Mouse (Mus musculus) embryo, embryonic 10.5 days (tissue): ENCODE results near the gene Strip1.
"Not testable (repeated sequence)": the region's sequence is repeated elsewhere in the genome, so short reads cannot be mapped to it uniquely, and the experiment has no call there.

Source experiments
- DNase-seq: peaks from one replicate; pipeline ENCODE4 v3.0.0-alpha.2; 2015; ENCODE audit warnings: low spot score

The Strip1 gene

DNA sequence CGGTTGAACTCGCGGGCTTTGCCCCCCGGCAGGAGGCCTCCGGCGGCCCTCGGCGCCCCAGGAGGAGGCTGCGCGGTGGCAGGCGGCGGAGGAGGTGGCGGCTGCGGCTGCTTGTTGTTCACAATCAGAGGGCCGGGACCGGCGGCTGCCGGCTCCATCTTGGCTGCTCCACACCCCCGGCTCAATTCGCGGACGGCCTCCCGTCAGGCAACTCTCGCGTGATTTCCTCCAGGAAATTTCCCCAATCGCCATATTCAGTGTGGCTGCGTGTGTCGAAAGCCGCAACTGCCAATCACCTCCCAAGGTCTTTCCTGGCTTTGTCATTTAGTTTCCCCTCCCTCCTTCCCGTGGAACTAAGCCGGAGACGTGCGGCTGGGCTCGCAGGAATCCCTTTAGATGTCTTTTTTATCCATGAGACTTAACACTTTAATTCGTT is at the start of gene Strip1:
Gene Strip1 (minus strand): TSS at position 172 of the 436 bp plus-strand sequence.
- peak; percentile 98 for DNase-seq

DNA sequence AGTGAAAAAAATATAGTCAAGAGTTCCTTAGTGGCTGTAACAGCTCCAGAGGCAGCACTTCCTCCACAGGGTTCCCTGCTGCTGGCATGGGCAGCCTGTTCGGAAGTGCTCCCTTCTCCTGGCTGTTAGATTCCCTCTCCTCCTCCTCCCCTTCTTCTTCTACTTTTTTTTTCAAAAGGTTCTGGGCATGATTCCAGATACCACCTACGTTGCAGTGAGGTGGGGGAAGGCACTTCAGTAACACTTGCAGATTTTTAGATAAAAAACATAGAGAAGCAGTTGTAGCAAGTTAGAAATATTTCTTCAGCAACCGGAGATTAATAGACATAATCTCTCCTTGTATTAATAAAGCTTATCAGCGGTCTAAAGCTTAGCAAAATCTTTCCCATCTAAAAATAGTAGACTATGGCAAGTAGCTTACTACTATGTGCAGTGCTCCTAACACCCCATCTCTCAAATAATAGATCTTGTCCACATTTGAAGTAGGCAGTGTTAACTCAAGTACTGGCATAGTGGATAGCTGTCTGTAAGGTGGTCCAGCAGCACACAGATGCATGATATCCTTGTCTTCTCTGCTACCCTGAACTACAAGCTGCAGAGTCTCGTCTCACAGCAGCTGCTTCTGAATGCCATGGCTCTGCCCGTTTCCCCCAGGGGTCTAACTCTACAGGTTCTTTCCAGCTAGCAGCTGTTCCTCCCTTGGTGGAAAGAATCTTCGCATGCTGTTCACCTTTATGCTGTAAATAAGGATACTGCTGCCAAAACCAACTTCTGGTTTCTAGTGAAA is 49.5 kb upstream of the Strip1 start:
- no peak for DNase-seq

DNA sequence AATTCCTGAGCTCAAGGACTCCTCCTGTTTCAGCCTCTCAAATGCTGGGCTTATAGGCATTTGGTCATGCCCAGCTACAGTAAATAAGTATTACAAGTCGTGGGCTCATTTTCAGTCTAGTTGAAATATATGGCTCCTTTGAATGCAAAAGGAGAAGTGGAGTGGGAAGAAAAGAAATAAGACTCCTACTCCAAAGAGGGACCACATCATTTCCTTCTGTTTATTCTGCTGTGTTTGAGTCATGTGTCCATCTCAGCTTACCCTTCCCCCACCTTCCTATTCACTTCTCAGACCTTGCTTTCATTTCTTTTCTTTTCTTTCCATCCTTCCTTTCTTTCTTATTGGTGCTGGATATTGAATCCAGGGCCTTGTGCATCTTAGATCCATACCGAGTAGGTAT is 40.0 kb upstream of the Strip1 start:
- DNase-seq = no peak

DNA sequence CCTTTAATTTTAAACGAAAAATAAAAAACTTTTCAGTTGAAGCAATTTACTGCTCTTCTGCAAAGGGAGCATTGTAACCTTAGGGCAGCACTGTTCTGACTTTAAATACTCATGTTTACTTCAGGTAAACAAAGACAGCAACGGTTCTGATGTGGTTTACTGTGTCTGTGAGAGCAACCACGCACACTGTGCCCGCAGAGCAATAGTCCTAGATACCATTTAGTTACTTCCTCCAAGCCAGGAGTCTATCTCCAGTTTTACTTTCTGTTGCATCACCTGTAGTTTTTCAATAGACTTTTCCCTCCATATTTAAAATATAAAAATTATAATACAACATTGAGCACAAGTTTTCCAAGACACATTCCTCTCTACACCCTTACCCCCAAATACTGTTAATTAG is 39.0 kb upstream of the Strip1 start:
- DNase-seq = no peak

DNA sequence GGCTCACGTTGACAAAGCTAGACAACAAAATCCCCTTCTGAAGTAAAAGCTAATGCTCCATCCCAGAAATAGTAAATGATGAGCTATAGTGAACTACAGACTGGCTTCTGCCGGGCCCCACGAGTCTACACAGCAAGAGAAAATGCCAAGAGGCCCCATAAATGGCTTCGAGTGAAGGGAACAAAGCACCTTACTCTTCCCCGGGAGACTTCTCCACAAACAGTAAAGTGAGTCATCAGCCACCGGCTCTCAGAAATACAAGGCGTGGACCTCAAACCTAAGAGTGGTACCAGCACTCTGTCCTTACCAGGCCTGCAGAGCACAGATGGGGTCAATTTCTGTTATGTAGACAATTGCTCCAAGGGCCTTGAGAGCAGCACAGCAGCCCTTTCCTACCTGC is 37.3 kb upstream of the Strip1 start:
- DNase-seq = no peak

DNA sequence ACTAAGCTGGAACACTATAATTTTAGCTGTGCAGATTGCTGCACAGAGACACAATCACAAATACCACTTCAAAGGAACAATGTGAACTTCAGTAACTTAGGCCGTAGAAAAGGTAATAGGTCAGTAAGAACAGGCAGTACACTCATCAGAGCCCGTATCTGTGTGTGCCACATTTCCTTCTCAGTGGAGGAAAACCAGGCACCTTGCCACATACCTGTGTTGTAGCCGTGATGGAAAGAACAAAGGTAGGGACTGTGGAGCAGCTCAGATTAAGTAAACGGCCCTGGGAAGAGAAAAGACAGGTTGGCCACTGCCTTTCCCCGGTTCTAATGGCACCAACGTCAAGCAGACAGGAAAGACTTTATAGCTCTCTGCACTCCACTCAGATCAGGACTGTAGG is 35.9 kb upstream of the Strip1 start:
- no peak for DNase-seq

DNA sequence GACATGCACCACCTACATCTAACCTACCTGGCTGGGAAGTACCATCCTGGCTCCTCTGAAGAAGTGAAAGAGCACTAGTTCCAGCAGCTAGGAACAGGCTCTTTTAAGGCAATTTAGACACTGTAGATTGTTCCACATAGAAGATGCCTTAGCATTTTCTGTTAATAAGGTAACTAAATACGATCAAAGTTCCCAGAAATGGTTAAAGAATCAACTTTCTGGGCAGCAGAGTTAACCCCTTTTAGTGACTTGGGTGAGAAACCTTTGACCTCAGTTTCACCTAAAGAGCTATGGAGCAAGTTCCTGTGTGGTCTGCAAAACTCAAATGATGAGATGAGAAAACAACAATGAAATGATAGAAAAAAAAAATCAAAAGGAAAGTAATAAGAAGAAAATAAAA is 33.1 kb upstream of the Strip1 start:
- DNase-seq = no peak

DNA sequence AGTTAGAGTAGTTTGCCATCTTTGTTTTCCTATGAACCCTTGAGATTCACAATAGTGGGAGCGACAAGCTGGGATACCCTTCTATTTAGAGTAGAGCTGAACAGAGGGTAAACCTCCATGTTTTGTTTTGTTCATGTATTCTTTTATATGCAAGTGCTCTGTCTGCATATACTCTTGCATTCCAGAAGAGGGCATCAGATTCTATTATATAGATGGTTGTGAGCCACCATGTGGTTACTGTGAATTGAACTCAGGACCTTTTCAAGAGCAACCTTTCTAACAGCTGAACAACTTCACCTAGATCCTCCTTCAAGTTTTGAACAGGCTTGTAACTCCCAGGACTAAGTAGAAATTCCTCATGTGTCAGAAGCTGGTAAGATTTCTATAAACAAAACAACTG is 27.5 kb upstream of the Strip1 start:
- DNase-seq = no peak

DNA sequence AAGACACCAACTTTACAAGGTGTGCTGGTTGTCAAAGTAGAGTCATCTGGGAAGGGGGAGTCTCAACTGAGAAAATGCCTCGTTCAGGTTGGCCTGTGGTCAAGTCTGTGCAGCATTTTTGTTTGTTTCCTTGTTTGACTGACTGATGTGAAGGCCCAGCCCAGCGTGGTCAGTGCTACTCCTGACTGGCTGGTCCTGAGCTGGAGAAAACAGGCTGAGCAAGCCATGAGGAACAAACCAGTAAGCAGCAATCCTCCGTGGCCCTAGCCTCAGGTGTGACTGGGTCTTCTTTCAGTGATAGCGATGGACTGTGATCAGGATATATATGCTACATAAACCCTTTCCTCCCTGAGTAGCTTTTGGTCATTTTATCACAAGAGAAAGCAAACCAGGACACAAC is 25.4 kb upstream of the Strip1 start:
- DNase-seq = no peak

DNA sequence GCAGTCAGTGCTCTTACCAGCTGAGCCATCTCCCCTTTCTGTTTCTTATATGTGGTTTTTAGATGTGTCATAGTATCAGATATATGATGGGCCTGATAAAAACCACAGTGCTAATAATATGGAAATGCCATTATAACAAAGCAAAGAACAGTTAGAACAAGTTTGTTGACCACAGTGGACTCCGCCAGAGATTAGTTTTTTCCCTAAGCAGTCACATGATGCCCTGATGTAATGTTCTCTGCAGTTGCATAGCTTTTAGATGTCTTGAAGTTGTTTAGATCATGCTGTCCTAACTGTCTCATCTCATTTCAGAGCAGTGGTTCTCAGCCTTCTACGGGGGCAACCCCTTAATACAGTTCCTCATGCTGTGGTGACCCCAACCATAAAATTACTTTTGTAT is 24.7 kb upstream of the Strip1 start:
- no peak for DNase-seq

DNA sequence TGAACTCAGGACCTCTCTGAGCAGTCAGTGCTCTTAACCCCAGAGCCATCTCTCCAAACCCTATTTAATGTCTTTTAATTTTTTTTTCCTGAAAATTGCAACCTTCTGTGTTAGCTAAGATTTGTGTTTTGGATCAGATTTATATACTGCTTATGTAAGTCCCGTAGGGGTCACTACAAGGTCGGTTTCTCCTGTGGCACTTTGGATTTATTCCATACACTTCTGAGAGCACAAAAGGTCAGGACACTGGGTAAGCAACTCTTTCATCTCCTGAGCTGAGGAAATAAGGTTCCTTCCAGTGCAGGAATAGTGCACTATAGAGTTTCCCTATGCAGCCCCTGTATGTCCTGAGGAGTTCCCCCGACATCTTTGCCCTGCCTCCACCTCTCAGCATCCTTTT is 24.0 kb upstream of the Strip1 start:
- DNase-seq = peak; percentile 23

DNA sequence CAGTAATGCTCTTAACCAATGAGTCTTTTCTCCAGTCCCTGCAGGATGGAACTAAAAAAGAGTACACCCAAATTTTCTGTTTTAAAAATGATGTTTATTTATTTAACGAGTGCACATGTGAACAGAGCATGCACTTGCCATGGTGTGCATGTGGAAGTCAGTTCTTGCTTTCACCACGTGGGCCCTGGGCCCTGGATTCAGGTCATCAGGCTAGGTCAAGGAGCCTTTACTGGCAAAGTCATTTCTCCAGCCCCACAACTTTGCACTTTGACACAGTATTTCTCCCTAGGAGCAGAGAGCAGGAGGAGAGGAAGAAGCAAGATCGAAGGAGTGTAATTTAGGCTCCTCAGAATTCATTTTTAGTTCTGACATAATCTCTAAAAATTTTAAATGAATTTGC is 23.4 kb upstream of the Strip1 start:
- DNase-seq = no peak

DNA sequence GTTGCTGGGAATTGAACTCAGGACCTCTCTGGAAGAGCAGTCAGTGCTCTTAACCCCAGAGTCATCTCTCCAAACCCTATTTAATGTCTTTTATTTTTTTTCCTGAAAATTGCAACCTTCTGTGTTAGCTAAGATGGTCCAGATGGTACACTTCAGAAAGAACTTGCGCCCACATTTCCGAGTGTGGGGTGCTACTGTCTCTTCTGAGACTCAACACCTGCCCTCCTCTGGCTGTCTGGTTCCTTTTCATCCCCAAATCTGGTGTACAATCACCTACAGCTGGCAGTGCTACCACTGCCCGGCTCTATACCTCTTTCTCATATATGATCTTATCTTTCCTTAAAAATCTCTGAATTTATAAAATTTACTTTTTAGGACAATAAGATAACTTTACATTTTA is 21.5 kb upstream of the Strip1 start:
- DNase-seq = no peak

DNA sequence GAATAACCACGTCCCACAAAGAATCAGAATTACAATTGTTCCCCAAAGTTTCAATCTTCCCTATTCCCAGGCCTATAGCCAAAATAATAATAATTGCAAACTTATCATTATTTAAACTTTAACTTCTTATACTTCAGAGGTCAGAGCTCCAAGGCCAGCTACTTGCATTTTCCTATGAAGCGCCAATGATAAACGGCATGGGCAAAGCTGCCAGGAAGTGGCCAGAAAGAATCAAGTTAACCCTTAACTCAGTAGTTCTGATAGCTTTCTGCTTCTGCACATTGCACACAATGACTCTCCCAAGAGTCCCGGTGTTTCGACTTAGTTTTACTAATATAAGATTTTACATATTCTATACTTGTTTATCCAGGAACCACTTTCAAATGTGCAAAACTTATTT is 18.8 kb upstream of the Strip1 start:
- DNase-seq = not testable (repeated sequence)

DNA sequence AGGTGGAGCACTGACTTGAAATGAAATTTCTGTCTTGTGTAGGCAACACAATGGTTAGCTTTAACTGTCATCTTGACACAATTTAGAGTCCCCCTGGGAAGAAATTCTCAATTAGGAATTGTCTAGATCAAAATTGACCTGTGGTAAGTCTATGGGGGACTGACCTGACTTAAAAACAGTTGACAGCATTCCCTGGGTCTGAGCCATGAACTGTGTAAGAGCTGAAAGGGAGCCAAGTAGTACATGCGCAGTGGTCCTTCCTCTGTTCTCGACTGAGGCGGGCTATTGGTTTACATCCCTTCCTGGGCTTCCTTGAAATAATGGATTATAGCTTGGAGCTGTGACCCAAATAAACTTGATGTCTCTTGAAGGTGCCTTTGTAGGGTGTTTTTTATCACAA is 15.5 kb upstream of the Strip1 start:
- DNase-seq = no peak

DNA sequence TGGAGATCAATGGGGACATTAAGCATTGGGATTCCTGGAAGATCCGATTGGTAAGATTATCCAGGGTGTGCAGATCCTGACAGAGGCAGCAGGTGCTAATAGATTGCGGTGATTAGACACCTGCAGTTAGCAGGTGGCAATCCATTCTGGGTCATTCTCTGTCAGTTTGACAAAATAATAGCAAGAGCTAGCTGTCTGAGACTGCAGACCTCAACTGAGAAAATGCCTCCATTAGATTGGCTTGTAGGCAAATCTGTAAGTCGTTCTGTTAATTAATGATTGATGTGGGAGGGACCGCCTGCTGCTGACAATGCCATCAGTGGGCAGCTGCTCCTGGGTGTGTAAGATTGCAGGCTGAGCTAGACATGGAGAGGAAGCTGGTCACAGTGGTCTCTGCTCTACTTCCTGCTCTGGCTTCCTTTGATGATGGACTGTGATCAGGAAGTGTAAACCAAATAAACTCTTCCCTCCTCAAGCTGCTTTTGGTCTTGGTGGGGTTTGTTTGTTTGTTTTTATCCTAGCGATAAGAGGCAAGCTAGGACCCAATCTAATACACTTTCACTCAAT is 6.2 kb upstream of the Strip1 start:
- DNase-seq = no peak

DNA sequence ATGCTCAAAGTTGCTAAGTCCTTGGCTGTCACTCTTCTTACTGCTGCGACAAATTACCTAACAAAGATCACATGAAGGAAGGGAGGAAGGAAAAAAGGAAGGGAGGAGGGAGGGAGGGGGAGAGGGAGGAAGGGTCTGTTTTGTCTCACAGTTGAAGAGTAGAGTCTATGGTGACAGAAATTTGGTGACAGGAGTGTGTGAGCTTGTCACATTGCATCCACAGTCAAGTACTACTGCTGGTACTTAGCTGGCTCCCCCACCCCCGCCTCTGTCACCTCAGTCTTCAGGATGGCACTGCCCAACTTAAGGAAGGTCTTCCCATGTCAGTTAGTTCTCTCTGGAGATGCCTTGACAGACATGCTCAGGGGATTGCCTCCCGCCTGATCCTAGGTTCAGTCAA is 4.7 kb upstream of the Strip1 start:
- no peak for DNase-seq

DNA sequence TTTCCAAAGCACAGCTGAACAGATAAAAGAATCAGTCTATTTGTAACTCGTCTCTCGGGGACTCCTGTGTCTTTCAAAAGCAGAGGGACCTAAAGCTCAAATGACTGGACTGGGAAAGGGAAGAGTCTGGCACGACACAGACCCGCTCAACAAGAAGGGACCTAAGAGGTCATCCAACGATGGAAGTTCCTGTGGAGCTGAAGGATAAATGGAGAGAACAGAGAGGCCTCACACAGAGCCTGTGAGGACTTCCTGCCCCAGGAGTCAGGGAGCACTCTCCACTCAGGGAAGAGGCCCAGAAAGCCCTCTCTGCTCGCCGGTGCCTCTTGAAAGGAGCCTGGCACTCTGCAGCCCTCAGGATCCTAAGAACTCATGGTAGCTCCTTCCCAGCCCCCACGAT is 4.3 kb upstream of the Strip1 start:
- DNase-seq = no peak

DNA sequence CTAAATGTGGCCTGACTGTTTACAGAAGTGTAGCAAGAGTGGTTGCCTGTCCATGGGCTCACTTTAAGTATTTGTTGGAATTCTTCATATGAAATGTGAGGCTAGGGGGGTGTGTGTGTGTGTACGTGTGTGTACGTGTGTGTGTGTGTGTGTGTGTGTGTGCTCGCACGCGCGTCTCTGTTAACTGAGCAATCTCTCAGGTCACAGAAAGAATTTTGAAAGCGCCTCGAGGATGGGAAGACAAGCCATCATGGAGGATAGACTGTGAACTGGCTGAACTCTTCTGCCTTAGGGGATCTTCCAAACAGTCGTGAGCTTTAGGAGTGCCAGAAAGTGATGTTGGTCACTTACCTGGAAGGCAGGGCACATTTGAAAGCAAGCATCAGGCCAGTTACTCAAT is 2.4 kb upstream of the Strip1 start:
- no peak for DNase-seq

DNA sequence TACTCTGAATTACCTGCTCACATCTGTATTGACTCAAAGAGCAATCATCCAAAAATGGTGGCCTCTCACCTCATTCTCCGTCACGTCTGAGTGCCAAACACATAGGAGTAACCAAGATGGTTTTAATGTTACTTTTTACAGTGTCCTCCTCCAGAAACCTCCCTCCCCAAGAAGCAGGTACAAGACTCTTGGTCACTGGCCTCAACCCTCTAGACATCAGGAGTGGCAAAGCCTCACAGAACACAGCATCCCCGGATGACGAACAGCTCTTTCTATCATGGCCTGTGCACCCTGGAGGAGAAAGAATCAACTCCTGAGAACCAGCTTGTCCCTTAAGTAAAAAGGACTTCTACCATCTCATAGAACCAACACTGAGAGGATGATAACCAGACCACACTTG is 1.3 kb upstream of the Strip1 start:
- no peak for DNase-seq

DNA sequence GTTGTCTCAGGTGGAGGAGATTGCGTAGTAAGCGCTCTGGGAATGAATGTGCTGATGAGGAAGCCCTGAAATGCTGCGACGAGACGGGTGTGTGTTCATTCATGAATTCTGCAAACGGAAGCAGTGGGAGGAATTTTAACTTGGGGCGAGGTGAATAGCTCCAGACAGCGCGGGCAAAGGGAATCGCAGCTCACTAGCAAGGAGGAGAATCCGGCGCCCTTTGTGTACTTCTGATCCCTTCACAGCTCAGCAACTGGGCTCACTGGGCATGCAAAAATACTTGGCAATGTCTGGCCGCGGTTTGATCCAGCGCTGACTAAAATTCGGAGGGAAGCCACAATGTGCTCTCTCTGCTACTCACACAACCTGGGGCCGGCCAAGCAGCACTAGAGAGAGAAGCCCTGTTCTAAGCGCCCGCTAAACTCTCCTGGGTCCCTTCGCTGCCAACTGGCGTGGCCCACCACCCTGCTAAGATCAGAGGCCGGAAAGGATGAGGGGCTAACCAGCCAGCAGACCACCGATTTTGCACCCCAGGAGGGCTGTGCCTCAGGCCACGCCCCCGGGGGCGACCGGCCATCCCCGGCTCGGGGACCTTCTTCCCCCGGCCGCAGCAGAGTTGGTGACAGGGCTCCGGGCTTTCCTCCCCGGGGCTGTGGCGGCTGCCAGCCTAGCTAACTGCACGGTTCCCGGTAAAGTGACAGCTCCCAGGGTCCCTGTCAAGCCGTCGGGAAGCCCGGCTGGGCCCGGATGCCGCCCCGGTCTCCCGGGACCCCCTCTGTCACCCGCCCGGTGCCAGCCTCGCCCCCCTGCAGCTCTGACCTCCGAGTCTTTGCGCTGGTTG is 592 bp downstream of the Strip1 start, which contains the start of gene Gm10961:
Gene Gm10961 (plus strand): TSS at position 641 of the 841 bp plus-strand sequence.
- DNase-seq = peak; percentile 67

DNA sequence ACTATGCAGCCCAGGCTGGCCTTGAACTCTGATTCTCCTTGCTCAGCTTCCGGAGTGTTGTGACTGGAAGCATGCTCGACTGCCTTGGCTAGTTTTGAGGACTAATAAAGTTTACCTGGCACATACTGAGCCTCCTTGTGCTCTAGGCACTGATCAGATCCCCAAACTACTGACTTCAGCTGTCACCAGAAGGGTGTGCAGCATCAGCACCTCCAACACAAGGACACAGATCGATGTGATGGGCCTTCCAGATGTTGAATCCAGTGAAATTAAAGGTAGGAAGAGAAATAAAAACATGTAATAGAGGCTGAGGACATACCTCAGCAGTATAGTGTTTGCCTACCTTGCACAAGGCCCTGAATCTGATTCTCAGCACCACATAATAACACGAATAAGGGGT is 2.1 kb downstream of the Strip1 start:
- no peak for DNase-seq

DNA sequence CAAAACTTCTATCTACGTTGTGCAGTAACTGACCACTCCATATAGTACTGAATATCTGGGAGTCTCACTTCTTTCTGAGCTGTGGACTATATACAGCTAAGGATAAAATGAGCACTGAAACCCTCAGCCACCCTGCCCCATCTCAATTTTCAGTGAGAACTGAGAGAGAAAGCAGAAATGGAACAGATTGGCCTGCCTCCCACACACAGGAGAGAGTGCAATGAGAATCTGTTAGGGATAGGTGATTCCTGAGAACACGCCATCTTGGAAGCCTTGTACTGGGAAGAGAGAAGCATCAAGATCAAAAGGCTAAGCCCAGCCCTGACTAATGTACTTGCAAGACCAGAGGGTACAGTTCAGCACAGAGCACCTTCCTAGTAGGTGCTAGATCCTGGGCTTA is 2.9 kb downstream of the Strip1 start:
- no peak for DNase-seq
